Mouse (Mus musculus) limb, embryonic 13.5 days (tissue): ENCODE measurements around the gene Srsf3. TPM values are rescaled to one million over a fixed set of nuclear protein-coding genes. Genes with fewer than 3 reads are reported as not detected.
"Not testable (repeated sequence)": the region's sequence is repeated elsewhere in the genome, so short reads cannot be mapped to it uniquely, and the experiment has no call there.

Source experiments
- ATAC-seq: fragments of 200-750 bp; cut with Nextera tagmentation; 2 replicates; pipeline ENCODE4 v1.8.0; 2017; ENCODE audit warnings: low read depth, moderate number of reproducible peaks, moderate TSS enrichment; ENCODE audit not compliant: low FRiP score
- H3K27ac ChIP-seq: fragments of 300-500 bp; sonication (generic); 2 replicates; pipeline ENCODE4 v1.5.1; 2015; ENCODE audit warnings: inconsistent platforms, mild to moderate bottlenecking, moderate library complexity
- H3K27me3 ChIP-seq: fragments of 300-500 bp; sonication (generic); 2 replicates; pipeline ENCODE4 v1.6.1; 2015; ENCODE audit warnings: mild to moderate bottlenecking, inconsistent platforms
- H3K36me3 ChIP-seq: fragments of 300-500 bp; sonication (generic); 2 replicates; pipeline ENCODE4 v1.6.1; 2015; ENCODE audit warnings: inconsistent platforms, mild to moderate bottlenecking, moderate library complexity
- H3K4me1 ChIP-seq: fragments of 300-500 bp; sonication (generic); 2 replicates; pipeline ENCODE4 v1.6.1; 2015; ENCODE audit warnings: inconsistent platforms
- H3K4me2 ChIP-seq: fragments of 300-500 bp; sonication (generic); replicated peaks from 2 replicates; pipeline ENCODE4 v1.6.1; 2015; ENCODE audit warnings: inconsistent platforms, mild to moderate bottlenecking, moderate library complexity
- H3K4me3 ChIP-seq: fragments of 300-500 bp; sonication (generic); 2 replicates; pipeline ENCODE4 v1.5.1; 2015; ENCODE audit warnings: moderate library complexity, mild to moderate bottlenecking, inconsistent platforms
- H3K9ac ChIP-seq: fragments of 300-500 bp; sonication (generic); 2 replicates; pipeline ENCODE4 v1.6.1; 2015; ENCODE audit warnings: mild to moderate bottlenecking, inconsistent platforms
- H3K9me3 ChIP-seq: fragments of 300-500 bp; sonication (generic); 2 replicates; pipeline ENCODE4 v1.6.1; 2016; ENCODE audit warnings: inconsistent platforms
- WGBS: fragments of 180-500 bp; shearing (Covaris S2); methylation state at CpG from one replicate; pipeline ENCODE4 v1.1.7; 2015; 5-methylcytosine and 5-hydroxymethylcytosine counted together
- polyA plus RNA-seq: library from polyadenylated mRNA; unstranded; fragments of >200 nt; fragmentation: Nextera tagmentation; extraction: Ambion mirVana; gene quantifications from 2 replicates; pipeline ENCODE4 v1.2.1, GENCODE M21; 2015

The Srsf3 gene
- polyA plus RNA-seq, 1 experiment from 2014 or later: 694 TPM

- H3K4me3 ChIP-seq: no peak overlapping the region; the same call in 1 of the 2 replicates
- H3K27me3 ChIP-seq: no peaks in the 10 kb centered on the region
- H3K27ac ChIP-seq: no peak overlapping the region
- ATAC-seq: no peak
- H3K36me3 ChIP-seq: no peaks in the 10 kb centered on the region
- 24% methylated on average over 15 of the region's 15 CpGs for WGBS
- H3K4me2 ChIP-seq: peak overlapping the region; percentile 38
- H3K9me3 ChIP-seq: no peaks in the 10 kb centered on the region
- H3K4me1 ChIP-seq: peaks cover 26% of the 10 kb centered on the region
- peak overlapping the region; percentile 54; the same call in 1 of the 2 replicates for H3K9ac ChIP-seq
These were observed 10.1 kb upstream of the Srsf3 start for GRCm38 (mm10) chr17:29022230-29022819.

- Histone ChIP-seq H3K4me3 (no peak overlapping the region), H3K36me3 (no peaks in the 10 kb centered on the region), H3K9me3 (no peaks in the 10 kb centered on the region), H3K4me2 (no peak overlapping the region), H3K27ac (no peak overlapping the region), H3K9ac (no peak overlapping the region), H3K27me3 (no peaks in the 10 kb centered on the region), H3K4me1 (peaks cover 24% of the 10 kb centered on the region)
- no peak for ATAC-seq
- 86% methylated on average over 6 of the region's 6 CpGs for WGBS
These were observed 9.1 kb upstream of the Srsf3 start for GRCm38 (mm10) chr17:29023346-29023745.

DNA sequence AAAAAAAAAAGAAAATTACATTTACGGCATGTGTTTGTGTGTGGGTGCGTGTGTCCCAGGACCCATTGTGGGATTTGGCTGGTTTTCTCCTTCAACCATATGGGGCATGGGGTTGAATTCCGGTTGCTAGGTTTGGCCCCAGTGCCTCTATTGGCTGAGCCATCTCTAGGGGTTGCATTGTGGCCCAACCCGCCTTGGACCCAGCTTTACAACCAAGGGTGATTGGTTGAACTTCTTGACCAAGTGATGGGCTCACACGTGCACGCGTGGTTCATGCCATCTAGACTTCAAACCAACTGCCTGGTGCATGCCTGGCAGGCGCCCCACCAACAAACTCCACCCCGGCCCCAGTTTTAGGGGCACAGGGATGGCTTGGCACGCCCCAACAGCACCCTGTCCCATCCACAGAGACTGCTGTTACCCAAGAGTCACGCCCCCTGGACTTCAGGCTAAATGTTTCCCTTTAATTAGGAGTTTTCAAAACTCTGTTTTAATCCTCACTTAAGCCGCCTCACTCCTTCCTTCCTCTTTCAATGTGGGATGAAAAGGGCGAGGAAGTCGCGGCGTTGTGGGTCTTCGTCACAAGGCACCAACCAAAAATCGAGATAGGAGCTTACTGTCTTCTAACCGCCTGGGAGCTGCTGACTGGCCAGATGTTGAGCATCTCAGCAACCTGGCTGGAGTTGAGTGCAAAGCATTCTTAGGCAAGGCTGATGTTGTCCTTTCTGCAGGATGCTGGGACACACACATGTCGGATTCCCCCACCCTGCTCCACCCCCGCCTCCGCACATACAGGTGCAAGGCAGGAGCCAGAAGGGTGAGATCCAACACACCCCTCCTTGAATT lies 8.2 kb upstream of the Srsf3 start:
- H3K27me3 ChIP-seq: no peaks in the 10 kb centered on the region
- no peak overlapping the region for H3K4me2 ChIP-seq
- H3K9ac ChIP-seq: no peak overlapping the region
- H3K27ac ChIP-seq: no peak overlapping the region
- no peak for ATAC-seq
- WGBS: 66% methylated on average over 22 of the region's 22 CpGs
- no peaks in the 10 kb centered on the region for H3K9me3 ChIP-seq
- no peaks in the 10 kb centered on the region for H3K36me3 ChIP-seq
- peaks cover 23% of the 10 kb centered on the region for H3K4me1 ChIP-seq
- no peak overlapping the region for H3K4me3 ChIP-seq

DNA sequence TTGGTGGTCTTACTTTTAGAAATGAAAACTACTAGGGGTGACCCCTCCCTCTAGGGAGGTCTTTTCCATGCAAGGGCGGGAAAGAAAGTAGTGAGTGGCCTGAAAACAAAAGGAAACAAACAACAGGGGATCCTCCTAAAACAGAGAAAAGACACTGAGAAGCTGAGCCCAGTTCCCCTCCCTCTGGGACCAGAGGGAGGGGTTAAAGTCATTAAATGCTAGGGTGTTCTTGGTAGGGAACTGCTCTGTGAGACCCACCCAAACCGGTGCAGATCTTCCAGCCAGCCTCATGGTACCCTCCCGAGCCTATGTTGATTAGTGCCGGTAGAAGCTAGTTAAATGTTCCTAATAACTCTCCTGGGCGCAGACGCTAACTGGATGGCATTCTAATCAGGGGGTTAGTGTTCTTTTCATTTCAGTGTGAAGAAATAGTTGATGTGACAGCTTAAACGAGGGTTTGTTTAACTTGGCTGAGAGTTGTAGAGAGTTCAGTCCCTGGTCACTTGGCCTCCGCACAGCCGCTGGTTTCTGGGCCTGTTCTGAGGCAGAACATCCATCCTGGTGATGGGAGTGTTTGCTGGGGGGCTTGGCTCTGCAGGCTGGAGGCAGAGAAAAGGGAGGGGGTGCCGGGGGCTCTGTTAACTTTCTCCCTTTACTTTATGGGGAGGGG lies 7.4 kb upstream of the Srsf3 start:
- Histone ChIP-seq H3K4me2 (no peak overlapping the region), H3K9ac (0 out of 2 replicates have a peak overlapping the region, but pooled peaks have one; percentile 35), H3K36me3 (no peaks in the 10 kb centered on the region), H3K9me3 (no peaks in the 10 kb centered on the region), H3K27ac (no peak overlapping the region; the same call in 1 of the 2 replicates), H3K4me3 (no peak overlapping the region), H3K4me1 (peaks cover 23% of the 10 kb centered on the region), H3K27me3 (no peaks in the 10 kb centered on the region)
- ATAC-seq: 0 out of 2 replicates have a peak, but pooled peaks have one; percentile 18
- WGBS: 21% methylated on average over 10 of the region's 10 CpGs

DNA sequence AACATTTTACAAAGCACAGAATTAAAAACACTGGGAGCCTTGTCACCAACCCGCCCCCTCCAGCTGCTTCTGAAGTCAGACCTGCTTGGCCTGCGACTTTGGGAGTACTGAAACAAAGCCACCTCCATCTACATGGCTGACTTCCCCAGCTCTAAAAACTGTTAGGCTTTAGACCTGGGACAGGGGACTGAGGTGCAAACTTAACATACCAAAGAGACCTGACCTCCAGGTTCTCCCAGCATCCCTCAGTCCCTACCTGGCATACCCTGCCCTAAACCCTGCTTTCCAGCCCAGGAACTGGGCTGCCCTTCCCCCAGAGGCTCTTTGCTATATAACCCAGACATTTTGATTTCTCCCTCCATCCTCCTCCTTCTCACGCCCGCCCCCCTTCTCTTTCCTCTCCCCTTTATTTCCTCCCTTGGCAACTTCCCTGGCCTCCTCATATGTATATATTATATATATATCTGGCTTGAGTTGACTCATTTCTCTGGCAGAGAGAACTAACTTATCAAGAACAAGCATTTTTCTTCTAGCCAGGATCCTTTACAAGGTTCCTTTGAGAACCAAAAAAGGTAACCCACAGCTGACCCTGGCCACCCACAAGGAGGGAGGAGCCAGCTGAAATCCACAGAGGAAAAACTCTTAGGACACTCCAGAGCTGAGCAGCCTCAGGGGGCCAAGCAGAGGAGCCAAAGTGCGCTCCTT lies 5.6 kb upstream of the Srsf3 start:
- no peaks in the 10 kb centered on the region for H3K36me3 ChIP-seq
- H3K4me2 ChIP-seq: no peak overlapping the region
- no peak overlapping the region for H3K9ac ChIP-seq
- no peak overlapping the region for H3K4me3 ChIP-seq
- H3K27me3 ChIP-seq: no peaks in the 10 kb centered on the region
- 47% methylated on average over 5 of the region's 5 CpGs for WGBS
- no peak for ATAC-seq
- H3K9me3 ChIP-seq: no peaks in the 10 kb centered on the region
- peaks cover 30% of the 10 kb centered on the region for H3K4me1 ChIP-seq
- H3K27ac ChIP-seq: peak overlapping the region; percentile 52; the same call in 1 of the 2 replicates

DNA sequence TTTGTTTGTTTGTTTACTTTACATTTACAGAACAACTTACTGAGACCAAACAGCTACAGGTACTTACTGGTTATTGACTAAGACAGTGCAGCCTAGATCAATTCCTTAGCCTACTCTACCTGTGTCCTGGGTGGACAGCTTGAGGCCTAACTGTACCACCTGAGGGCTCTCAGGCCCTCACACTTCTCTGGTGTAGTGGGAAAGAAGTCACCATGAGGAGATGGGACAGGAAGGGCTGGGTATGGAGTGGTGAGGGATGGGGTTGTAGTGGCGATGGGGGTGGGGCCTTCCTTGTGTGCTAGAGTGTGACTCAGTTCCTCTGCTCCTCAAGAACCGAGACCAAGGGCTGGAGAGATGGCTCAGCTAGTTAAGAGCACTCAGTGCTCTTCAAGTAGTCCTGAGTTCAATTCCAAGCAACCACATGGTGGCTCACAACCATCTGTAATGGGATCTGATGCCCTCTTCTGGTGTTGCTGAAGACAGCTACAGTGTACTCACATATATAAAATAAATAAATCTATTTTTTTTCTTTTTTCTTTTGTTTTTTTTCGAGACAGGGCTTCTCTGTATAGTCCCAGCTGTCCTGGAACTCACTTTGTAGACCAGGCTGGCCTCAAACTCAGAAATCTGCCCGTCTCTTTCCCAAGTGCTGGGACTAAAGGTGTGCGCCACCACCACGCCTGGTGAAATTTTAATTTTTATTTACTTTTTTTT lies 1.9 kb upstream of the Srsf3 start:
- ATAC-seq: no peak
- Histone ChIP-seq H3K27me3 (no peaks in the 10 kb centered on the region), H3K4me1 (peaks cover 21% of the 10 kb centered on the region), H3K4me2 (no peak overlapping the region), H3K9me3 (no peaks in the 10 kb centered on the region), H3K27ac (no peak overlapping the region), H3K9ac (no peak overlapping the region), H3K4me3 (no peak overlapping the region), H3K36me3 (no peaks in the 10 kb centered on the region)
- 90% methylated on average over 6 of the region's 6 CpGs for WGBS

GRCm38 (mm10) chr17:29031085-29031711 lies 1.2 kb upstream of the Srsf3 start:
- H3K36me3 ChIP-seq, ATAC-seq, H3K27me3 ChIP-seq, H3K9me3 ChIP-seq: not testable (repeated sequence)
- peak overlapping the region; percentile 72 for H3K4me3 ChIP-seq
- H3K4me2 ChIP-seq: peak overlapping the region; percentile 75
- peaks cover 25% of the 10 kb centered on the region for H3K4me1 ChIP-seq
- 40% methylated on average over 7 of the region's 7 CpGs for WGBS
- peak overlapping the region; percentile 99 for H3K27ac ChIP-seq
- H3K9ac ChIP-seq: peak overlapping the region; percentile 96

DNA sequence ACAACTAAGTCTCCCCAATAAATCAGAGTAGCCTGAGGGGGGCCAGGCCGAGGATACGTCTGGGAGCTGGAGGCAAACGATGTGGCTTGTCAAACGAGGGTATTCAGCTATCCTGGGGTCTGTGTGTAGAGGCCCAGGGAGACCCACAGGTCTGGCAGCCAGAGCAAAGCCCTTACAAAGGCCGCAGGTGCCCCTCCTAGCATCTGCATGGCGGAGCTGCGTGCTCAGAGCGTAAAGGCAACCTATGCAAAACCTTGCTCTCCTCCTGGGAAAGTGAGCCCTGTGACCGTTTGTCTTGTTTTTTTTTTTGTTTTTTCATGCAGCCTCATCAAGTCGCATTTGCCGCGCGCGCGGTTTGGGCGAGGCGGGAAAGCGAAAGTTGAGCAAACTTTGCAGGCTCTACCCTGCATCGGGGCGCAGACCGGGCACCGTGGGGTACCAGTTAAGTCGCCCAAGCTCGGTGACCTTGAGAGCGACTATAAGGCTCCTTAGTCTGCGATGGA lies 606 bp upstream of the Srsf3 start:
- Histone ChIP-seq H3K4me3 (peak overlapping the region; percentile 72), H3K27me3 (no peaks in the 10 kb centered on the region), H3K27ac (peak overlapping the region; percentile 99), H3K9ac (peak overlapping the region; percentile 96), H3K4me1 (peaks cover 26% of the 10 kb centered on the region), H3K9me3 (no peaks in the 10 kb centered on the region), H3K4me2 (peak overlapping the region; percentile 75), H3K36me3 (peaks cover 10% of the 10 kb centered on the region)
- no peak for ATAC-seq
- WGBS: under 1% methylated on average over 26 of the region's 26 CpGs

DNA sequence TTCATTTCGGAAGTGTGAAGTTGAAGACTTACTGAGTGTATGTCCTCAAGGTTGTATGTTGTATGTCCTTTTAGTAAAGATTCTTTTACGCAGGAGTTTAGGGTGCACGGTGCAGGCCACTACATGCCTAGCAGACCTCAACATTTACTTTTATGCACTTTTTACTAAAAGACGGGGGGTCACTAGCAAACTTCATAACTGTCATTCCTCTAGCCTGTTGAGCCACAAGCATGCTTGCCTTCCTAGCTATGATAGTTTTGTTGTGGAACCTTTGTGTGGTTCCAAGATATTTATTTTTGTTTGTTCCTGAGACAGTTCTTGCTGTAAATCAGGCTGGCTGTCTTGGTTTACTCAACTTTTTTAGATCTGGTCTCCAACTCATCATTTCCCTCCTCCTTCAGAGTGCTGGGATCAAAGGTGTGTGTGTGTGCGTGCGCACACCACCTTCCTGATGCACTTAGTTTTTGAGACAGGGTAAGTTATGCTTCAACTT lies 1.2 kb downstream of the Srsf3 start:
- no peak for ATAC-seq
- Histone ChIP-seq H3K4me3 (peak overlapping the region; percentile 72), H3K4me2 (peak overlapping the region; percentile 89), H3K27me3 (no peaks in the 10 kb centered on the region), H3K4me1 (peaks cover 31% of the 10 kb centered on the region), H3K27ac (0 out of 2 replicates have a peak overlapping the region, but pooled peaks have one; percentile 17), H3K9ac (peak overlapping the region; percentile 90), H3K9me3 (no peaks in the 10 kb centered on the region), H3K36me3 (peaks cover 26% of the 10 kb centered on the region)
- under 1% methylated on average over 6 of the region's 6 CpGs for WGBS

DNA sequence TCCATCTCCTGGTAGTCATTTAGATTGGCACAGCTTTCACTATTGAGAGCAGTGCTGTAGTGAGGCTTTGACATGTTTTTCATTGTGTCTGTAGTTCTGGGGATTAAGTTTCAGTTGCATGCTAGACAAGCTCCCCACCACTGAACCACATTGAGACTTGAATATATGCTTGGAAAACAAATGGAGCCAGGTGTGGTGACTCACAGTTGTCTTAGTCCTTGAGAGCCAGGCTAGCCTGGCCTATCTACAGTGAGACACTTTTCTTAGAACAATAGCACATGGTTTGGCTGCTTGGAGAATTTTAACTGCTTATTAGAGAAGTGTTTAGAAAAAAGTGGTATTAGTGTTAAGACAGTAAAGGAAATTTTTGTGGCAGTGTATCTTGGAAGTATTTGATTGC lies 1.8 kb downstream of the Srsf3 start:
- no peak for ATAC-seq
- no peaks in the 10 kb centered on the region for H3K9me3 ChIP-seq
- H3K4me3 ChIP-seq: peak overlapping the region; percentile 72
- H3K4me2 ChIP-seq: peak overlapping the region; percentile 89
- H3K9ac ChIP-seq: peak overlapping the region; percentile 90
- peaks cover 31% of the 10 kb centered on the region for H3K4me1 ChIP-seq
- H3K27ac ChIP-seq: no peak overlapping the region
- H3K36me3 ChIP-seq: peaks cover 33% of the 10 kb centered on the region
- H3K27me3 ChIP-seq: no peaks in the 10 kb centered on the region

- no peak overlapping the region for H3K9ac ChIP-seq
- H3K9me3 ChIP-seq: no peaks in the 10 kb centered on the region
- ATAC-seq: no peak
- peak overlapping the region; percentile 72 for H3K4me3 ChIP-seq
- peak overlapping the region; percentile 89 for H3K4me2 ChIP-seq
- peaks cover 45% of the 10 kb centered on the region for H3K36me3 ChIP-seq
- no peak overlapping the region for H3K27ac ChIP-seq
- H3K27me3 ChIP-seq: no peaks in the 10 kb centered on the region
- peaks cover 31% of the 10 kb centered on the region for H3K4me1 ChIP-seq
These were observed 3.1 kb downstream of the Srsf3 start for GRCm38 (mm10) chr17:29035506-29035905.
